Mouse (Mus musculus): ENCODE data around the gene Pax7. TPM values are rescaled to one million over a fixed set of nuclear protein-coding genes. Genes with fewer than 3 reads are reported as not detected.

Pax7 gene
- 1.1 and 1.6 TPM in 2 replicates for polyA plus RNA-seq (2016; fragmentation: Nextera tagmentation; extraction: Ambion mirVana)

- under 1% methylated on average over 31 of the region's 41 CpGs for WGBS
- H3K27ac ChIP-seq, result peak within 1 kb of the TSS; percentile 68
- no peaks in the 10 kb centered on the region for H3K36me3 ChIP-seq
- peak within 1 kb of the TSS; percentile 54 for H3K4me2 ChIP-seq (replicated peaks)
- ATAC-seq (ENCODE audit: low FRiP score), result peak; percentile 25; the same call in 1 of the 2 replicates
- H3K9ac ChIP-seq, result peak within 1 kb of the TSS; percentile 64
- peaks cover 99% of the 10 kb centered on the region for H3K27me3 ChIP-seq
- H3K4me3 ChIP-seq, result peak within 1 kb of the TSS; percentile 40
- H3K9me3 ChIP-seq (replicated peaks), result no peaks in the 10 kb centered on the region
- peaks cover 71% of the 10 kb centered on the region for H3K4me1 ChIP-seq
Observed at GRCm38 (mm10) chr4:139833036-139833634, at the start of gene Pax7. Gene Pax7, minus strand, starts transcription at chr4:139833528.

DNA sequence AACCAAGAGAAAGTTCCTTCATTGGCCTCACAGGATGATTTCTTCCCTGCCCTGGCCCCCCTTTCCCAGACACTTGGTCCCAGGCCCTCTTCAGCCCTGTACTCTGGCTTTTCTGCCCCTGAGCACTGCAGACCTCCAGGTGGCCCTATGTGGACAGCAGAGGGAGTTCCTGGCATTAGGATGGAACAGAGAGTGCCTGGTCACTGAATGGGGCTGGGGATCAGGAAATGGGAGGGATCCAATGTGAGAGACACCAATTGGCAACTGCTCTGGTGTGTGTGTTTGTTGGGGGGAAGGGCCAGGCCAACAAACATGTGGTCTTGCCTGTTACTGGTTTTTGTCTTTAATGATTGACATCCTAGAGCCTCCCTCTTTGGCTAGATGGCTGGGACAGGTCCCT lies 48.5 kb upstream of the Pax7 start:
- peaks cover 3% of the 10 kb centered on the region; the same call in 1 of the 2 replicates for H3K27me3 ChIP-seq
- H3K9me3 ChIP-seq (replicated peaks), result no peaks in the 10 kb centered on the region
- H3K4me2 ChIP-seq (replicated peaks), result no peak overlapping the region
- H3K4me3 ChIP-seq, result no peak overlapping the region
- no peak overlapping the region for H3K9ac ChIP-seq
- H3K27ac ChIP-seq, result no peak overlapping the region
- ATAC-seq (ENCODE audit: low FRiP score), result no peak
- H3K4me1 ChIP-seq, result no peaks in the 10 kb centered on the region
- H3K36me3 ChIP-seq, result no peaks in the 10 kb centered on the region

GRCm38 (mm10) chr4:139879324-139879723 lies 46.0 kb upstream of the Pax7 start:
- H3K4me3 ChIP-seq, result no peak overlapping the region

GRCm38 (mm10) chr4:139878443-139878842 lies 45.1 kb upstream of the Pax7 start:
- Histone ChIP-seq H3K4me2 (replicated peaks) (no peak overlapping the region), H3K4me1 (no peaks in the 10 kb centered on the region), H3K36me3 (no peaks in the 10 kb centered on the region), H3K27ac (no peak overlapping the region), H3K4me3 (no peak overlapping the region), H3K27me3 (peaks cover 7% of the 10 kb centered on the region), H3K9me3 (replicated peaks) (no peaks in the 10 kb centered on the region), H3K9ac (no peak overlapping the region)
- 68% methylated on average over 4 of the region's 4 CpGs for WGBS
- ATAC-seq (ENCODE audit: low FRiP score), result no peak

More at GRCm38 (mm10) chr4:139879324-139879723, 46.0 kb upstream of the Pax7 start:
- Histone ChIP-seq H3K9me3 (replicated peaks) (no peaks in the 10 kb centered on the region), H3K4me1 (no peaks in the 10 kb centered on the region), H3K4me2 (replicated peaks) (no peak overlapping the region), H3K27ac (no peak overlapping the region), H3K36me3 (no peaks in the 10 kb centered on the region), H3K27me3 (peaks cover 7% of the 10 kb centered on the region), H3K9ac (no peak overlapping the region)
- ATAC-seq (ENCODE audit: low FRiP score), result no peak
- WGBS, result 66% methylated on average over 7 of the region's 7 CpGs

DNA sequence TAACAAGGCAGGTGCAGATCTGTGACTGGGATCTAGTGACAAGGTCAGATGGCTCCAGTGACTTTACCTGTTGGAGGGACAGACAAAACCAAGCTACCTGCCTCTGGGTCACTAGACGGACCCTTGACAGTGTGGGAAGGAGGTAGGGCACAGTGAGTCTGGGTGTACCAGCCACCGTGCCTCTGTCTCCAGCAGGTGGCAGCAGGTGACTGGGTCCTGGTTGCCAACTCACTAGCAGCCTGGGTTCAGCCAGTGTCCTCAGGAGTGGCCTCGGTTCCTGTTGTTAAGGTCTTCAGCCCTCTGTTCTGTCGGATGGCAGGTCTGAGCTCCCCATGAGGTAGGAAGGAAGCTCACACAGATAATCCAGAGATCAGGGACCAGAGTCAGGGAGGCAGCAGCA lies 43.9 kb upstream of the Pax7 start:
- Histone ChIP-seq H3K27me3 (peaks cover 7% of the 10 kb centered on the region), H3K4me2 (replicated peaks) (no peak overlapping the region), H3K4me1 (no peaks in the 10 kb centered on the region), H3K9ac (no peak overlapping the region), H3K4me3 (no peak overlapping the region), H3K36me3 (no peaks in the 10 kb centered on the region), H3K9me3 (replicated peaks) (no peaks in the 10 kb centered on the region), H3K27ac (no peak overlapping the region)
- 8% methylated on average over 4 of the region's 4 CpGs for WGBS
- peak; percentile 62; the same call in 1 of the 2 replicates for ATAC-seq (ENCODE audit: low FRiP score)

DNA sequence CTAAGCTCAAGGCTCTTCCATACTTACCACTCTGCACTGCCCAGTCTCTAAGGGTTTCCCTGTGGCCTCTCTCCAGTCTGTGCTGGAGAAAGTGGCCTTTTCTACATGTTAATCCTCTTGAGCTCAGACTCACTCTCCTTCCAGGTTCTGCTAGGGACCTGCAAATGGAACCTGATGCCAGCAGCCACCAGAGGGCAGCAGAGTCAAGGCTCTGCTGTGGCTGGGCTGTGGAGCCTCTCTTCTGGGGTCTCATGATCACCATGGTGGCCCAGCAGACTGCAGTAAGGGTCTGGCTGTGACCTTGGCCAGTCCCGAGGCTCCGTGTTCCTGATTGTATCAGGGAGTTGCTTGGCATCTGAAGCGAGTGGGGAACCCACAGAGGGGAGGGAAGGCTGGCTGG lies 39.3 kb upstream of the Pax7 start:
- Histone ChIP-seq H3K4me3 (no peak overlapping the region), H3K4me1 (no peaks in the 10 kb centered on the region), H3K36me3 (no peaks in the 10 kb centered on the region), H3K9me3 (replicated peaks) (0 out of 2 replicates have a peak, but pooled peaks cover 3% of the 10 kb centered on the region), H3K9ac (no peak overlapping the region), H3K4me2 (replicated peaks) (no peak overlapping the region), H3K27ac (no peak overlapping the region), H3K27me3 (peaks cover 10% of the 10 kb centered on the region)
- WGBS, result 6% methylated on average over 3 of the region's 3 CpGs
- peak; percentile 66 for ATAC-seq (ENCODE audit: low FRiP score)

GRCm38 (mm10) chr4:139871699-139872098 lies 38.4 kb upstream of the Pax7 start:
- 0 out of 2 replicates have a peak, but pooled peaks cover 3% of the 10 kb centered on the region for H3K9me3 ChIP-seq (replicated peaks)
- ATAC-seq (ENCODE audit: low FRiP score), result peak; percentile 56
- WGBS, result 28% methylated on average over 11 of the region's 12 CpGs
- H3K4me3 ChIP-seq, result no peak overlapping the region
- H3K27me3 ChIP-seq, result peaks cover 10% of the 10 kb centered on the region
- no peak overlapping the region for H3K4me2 ChIP-seq (replicated peaks)
- no peaks in the 10 kb centered on the region for H3K4me1 ChIP-seq
- H3K9ac ChIP-seq, result no peak overlapping the region
- H3K27ac ChIP-seq, result no peak overlapping the region
- H3K36me3 ChIP-seq, result no peaks in the 10 kb centered on the region

GRCm38 (mm10) chr4:139863218-139863617 lies 29.9 kb upstream of the Pax7 start:
- Histone ChIP-seq H3K4me1 (no peaks in the 10 kb centered on the region), H3K4me2 (replicated peaks) (no peak overlapping the region), H3K9me3 (replicated peaks) (0 out of 2 replicates have a peak, but pooled peaks cover 1% of the 10 kb centered on the region), H3K4me3 (no peak overlapping the region), H3K9ac (no peak overlapping the region), H3K36me3 (no peaks in the 10 kb centered on the region), H3K27ac (no peak overlapping the region), H3K27me3 (peaks cover 2% of the 10 kb centered on the region; the same call in 1 of the 2 replicates)
- ATAC-seq (ENCODE audit: low FRiP score), result no peak
- WGBS, result 56% methylated on average over 1 of the region's 1 CpGs

GRCm38 (mm10) chr4:139858635-139859176 lies 25.4 kb upstream of the Pax7 start:
- peaks cover 41% of the 10 kb centered on the region for H3K27me3 ChIP-seq
- H3K9ac ChIP-seq, result no peak overlapping the region
- H3K36me3 ChIP-seq, result no peaks in the 10 kb centered on the region
- H3K9me3 ChIP-seq (replicated peaks), result no peaks in the 10 kb centered on the region
- no peaks in the 10 kb centered on the region for H3K4me1 ChIP-seq
- H3K4me3 ChIP-seq, result no peak overlapping the region
- ATAC-seq (ENCODE audit: low FRiP score), result peak; percentile 35; the same call in 1 of the 2 replicates
- no peak overlapping the region for H3K4me2 ChIP-seq (replicated peaks)
- no peak overlapping the region for H3K27ac ChIP-seq
- 3% methylated on average over 13 of the region's 13 CpGs for WGBS

DNA sequence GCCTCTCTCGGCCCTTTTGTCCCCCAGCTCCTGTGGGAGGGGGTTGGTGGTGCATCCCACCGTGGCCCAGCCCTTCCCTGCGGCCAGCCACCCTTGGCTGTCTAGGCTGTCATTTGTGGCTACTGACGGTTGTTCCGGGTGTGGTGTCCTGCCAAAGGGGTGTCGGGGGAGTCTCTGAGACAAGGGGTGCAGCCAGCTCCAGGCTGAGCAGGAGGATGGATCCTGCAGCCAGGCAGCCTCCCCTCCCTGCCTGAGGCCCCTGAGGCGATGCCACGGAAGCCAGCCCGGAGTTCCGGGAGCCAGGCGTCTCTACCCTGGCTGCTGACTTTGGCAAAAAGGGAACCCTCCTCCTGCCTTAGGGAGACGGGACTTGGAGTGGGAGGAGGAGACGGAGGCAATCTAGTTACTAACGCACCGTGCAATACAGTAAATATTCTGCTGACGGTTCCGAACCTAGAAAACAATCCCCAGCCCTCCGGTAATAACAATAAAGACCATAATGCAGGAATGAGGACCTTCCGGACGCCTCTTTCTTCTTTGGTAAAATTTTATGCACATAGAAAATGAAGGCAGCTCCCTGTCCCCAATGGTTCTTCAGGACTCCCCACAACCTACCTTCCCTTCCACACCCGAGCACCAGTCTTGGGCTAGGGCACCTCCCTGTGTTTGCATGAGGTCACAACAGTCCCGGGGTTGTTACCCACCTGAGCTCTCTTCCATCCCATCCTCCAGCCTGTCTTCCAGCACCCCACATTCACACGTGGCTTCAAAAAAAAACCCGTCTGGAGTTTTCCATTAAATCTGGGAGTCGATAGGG lies 19.1 kb upstream of the Pax7 start:
- Histone ChIP-seq H3K9ac (no peak overlapping the region; the same call in 1 of the 2 replicates), H3K27ac (no peak overlapping the region), H3K36me3 (no peaks in the 10 kb centered on the region), H3K4me1 (peaks cover 13% of the 10 kb centered on the region), H3K9me3 (replicated peaks) (no peaks in the 10 kb centered on the region), H3K4me2 (replicated peaks) (peak overlapping the region; percentile 29), H3K27me3 (peaks cover 81% of the 10 kb centered on the region), H3K4me3 (no peak overlapping the region)
- 4% methylated on average over 25 of the region's 25 CpGs for WGBS
- no peak; the same call in 1 of the 2 replicates for ATAC-seq (ENCODE audit: low FRiP score)

- 19% methylated on average over 15 of the region's 15 CpGs for WGBS
- H3K36me3 ChIP-seq, result no peaks in the 10 kb centered on the region
- H3K4me3 ChIP-seq, result no peak overlapping the region
- H3K4me2 ChIP-seq (replicated peaks), result no peak overlapping the region
- H3K27me3 ChIP-seq, result peaks cover 85% of the 10 kb centered on the region
- H3K4me1 ChIP-seq, result peaks cover 13% of the 10 kb centered on the region
- H3K27ac ChIP-seq, result no peak overlapping the region
- no peak overlapping the region for H3K9ac ChIP-seq
- no peaks in the 10 kb centered on the region for H3K9me3 ChIP-seq (replicated peaks)
- no peak for ATAC-seq (ENCODE audit: low FRiP score)
Observed at GRCm38 (mm10) chr4:139851387-139851786, 18.1 kb upstream of the Pax7 start.

- Histone ChIP-seq H3K4me2 (replicated peaks) (no peak overlapping the region), H3K4me3 (no peak overlapping the region), H3K36me3 (no peaks in the 10 kb centered on the region), H3K27me3 (peaks cover 82% of the 10 kb centered on the region), H3K4me1 (peaks cover 13% of the 10 kb centered on the region), H3K27ac (no peak overlapping the region), H3K9me3 (replicated peaks) (no peaks in the 10 kb centered on the region), H3K9ac (no peak overlapping the region)
- WGBS, result 16% methylated on average over 8 of the region's 8 CpGs
- ATAC-seq (ENCODE audit: low FRiP score), result no peak
Observed at GRCm38 (mm10) chr4:139850547-139851170, 17.3 kb upstream of the Pax7 start.
